24 mouse cellular contexts compared by ENCODE assay signal in genomic region chr11:85892771-85893170, GRCm38 (mm10). TPM values are rescaled to one million over a fixed set of nuclear protein-coding genes. Genes with fewer than 3 reads are reported as not detected.
DNase-seq lines count a peak whose midpoint lies in the region; ATAC-seq lines count a peak whose summit lies in the region.
"Had no signal": no experiment of that assay in that cellular context is flagged by ENCODE, and none has a peak within 500 bp of the region (broad histone marks: within the 10 kb centered on the region; RNA-seq: fewer than 3 reads in every experiment).

No protein-coding gene starts in this region.

- peaks cover 31% of the 10 kb centered on the region for H3K4me1 ChIP-seq in lung, embryonic 15.5 days
- H3K4me1 ChIP-seq in embryonic facial prominence, embryonic 10.5 days: peaks cover 59% of the 10 kb centered on the region
- peaks cover 50% of the 10 kb centered on the region for H3K4me1 ChIP-seq in limb, embryonic 15.5 days

- H3K27ac ChIP-seq in lung, embryonic 15.5 days: peak overlapping the region; percentile 89
- H3K27ac ChIP-seq in embryonic facial prominence, embryonic 10.5 days (replicated peaks): no peak overlapping the region
- H3K27ac ChIP-seq in limb, embryonic 15.5 days: no peak overlapping the region
- H3K27ac ChIP-seq: embryonic facial prominence, embryonic 13.5 days; gastrocnemius, adult 2 months; hindbrain, embryonic 15.5 days; intestine, embryonic 15.5 days; layer of hippocampus, adult 2 months; liver, embryonic 12.5 days; stomach, embryonic 15.5 days had no signal

- no peak for ATAC-seq in lung, embryonic 15.5 days (ENCODE audit: borderline replicate concordance, extremely low read depth, low FRiP score, low TSS enrichment)
- no peak for ATAC-seq in limb, embryonic 15.5 days (ENCODE audit: insufficient number of reproducible peaks, low FRiP score, low TSS enrichment, low read depth)
- ATAC-seq: forebrain, embryonic 14.5 days; intestine, embryonic 15.5 days; liver, embryonic 12.5 days had no signal

- WGBS in lung, embryonic 15.5 days: 5% methylated on average over 6 of the region's 6 CpGs
- WGBS in embryonic facial prominence, embryonic 10.5 days: 2% methylated on average over 6 of the region's 6 CpGs
- WGBS in limb, embryonic 15.5 days: 16% methylated on average over 6 of the region's 6 CpGs

- H3K36me3 ChIP-seq in lung, embryonic 15.5 days: peaks cover 3% of the 10 kb centered on the region; the same call in 1 of the 2 replicates
- no peaks in the 10 kb centered on the region for H3K36me3 ChIP-seq in embryonic facial prominence, embryonic 10.5 days (replicated peaks)
- H3K36me3 ChIP-seq in limb, embryonic 15.5 days: no peaks in the 10 kb centered on the region
- H3K36me3 ChIP-seq: embryonic facial prominence, embryonic 13.5 days; hindbrain, embryonic 15.5 days; intestine, embryonic 15.5 days; liver, embryonic 12.5 days; stomach, embryonic 15.5 days had no signal

- H3K27me3 ChIP-seq in lung, embryonic 15.5 days: peaks cover 72% of the 10 kb centered on the region
- peaks cover 100% of the 10 kb centered on the region for H3K27me3 ChIP-seq in embryonic facial prominence, embryonic 10.5 days (replicated peaks; ENCODE audit: low read depth, poor library complexity, severe bottlenecking)
- peaks cover 66% of the 10 kb centered on the region for H3K27me3 ChIP-seq in limb, embryonic 15.5 days

- H3K9ac ChIP-seq in lung, embryonic 15.5 days: peak overlapping the region; percentile 67; the same call in 1 of the 2 replicates
- no peak overlapping the region for H3K9ac ChIP-seq in limb, embryonic 15.5 days
- H3K9ac ChIP-seq: embryonic facial prominence, embryonic 13.5 days; hindbrain, embryonic 15.5 days; intestine, embryonic 15.5 days; liver, embryonic 12.5 days; stomach, embryonic 15.5 days had no signal

- peak overlapping the region; percentile 67 for H3K4me2 ChIP-seq in lung, embryonic 15.5 days
- H3K4me2 ChIP-seq in limb, embryonic 15.5 days: peak overlapping the region; percentile 6; the same call in 1 of the 2 replicates
- H3K4me2 ChIP-seq: embryonic facial prominence, embryonic 13.5 days; hindbrain, embryonic 15.5 days; intestine, embryonic 15.5 days; liver, embryonic 12.5 days; stomach, embryonic 15.5 days had no signal

- no peaks in the 10 kb centered on the region for H3K9me3 ChIP-seq in lung, embryonic 15.5 days
- H3K9me3 ChIP-seq in embryonic facial prominence, embryonic 10.5 days: no peaks in the 10 kb centered on the region
- no peaks in the 10 kb centered on the region for H3K9me3 ChIP-seq in limb, embryonic 15.5 days
- H3K9me3 ChIP-seq: embryonic facial prominence, embryonic 13.5 days; hindbrain, embryonic 15.5 days; intestine, embryonic 15.5 days; liver, embryonic 12.5 days; stomach, embryonic 15.5 days had no signal

- DNase-seq in embryo, embryonic 10.5 days (ENCODE audit: low spot score): peak; percentile 31
- DNase-seq in embryo, embryonic 10 days (ENCODE audit: low spot score): no peak
- DNase-seq in lung, postnatal 25 days (ENCODE audit: low spot score): no peak
- DNase-seq in embryonic facial prominence, embryonic 10.5 days (ENCODE audit: low spot score): peak; percentile 28
- no peak for DNase-seq in urinary bladder, postnatal 10 days (ENCODE audit: low spot score)
- DNase-seq: adrenal gland, postnatal 25 days; cerebellum, adult 9-10 months; gastrocnemius, adult 2 months; kidney, adult 9 months; kidney, postnatal 14 days; lung, postnatal 14 days; thymus, postnatal 25 days had no signal

- H3K4me3 ChIP-seq in lung, embryonic 15.5 days: peak overlapping the region; percentile 61
- H3K4me3 ChIP-seq in embryonic facial prominence, embryonic 10.5 days: no peak overlapping the region
- H3K4me3 ChIP-seq in limb, embryonic 15.5 days: no peak overlapping the region
- H3K4me3 ChIP-seq: embryonic facial prominence, embryonic 13.5 days; erythroblast, embryonic 14.5 days; gastrocnemius, adult 2 months; hindbrain, embryonic 15.5 days; intestine, embryonic 15.5 days; layer of hippocampus, adult 2 months; liver, embryonic 12.5 days; stomach, embryonic 15.5 days had no signal

RNA-seq across cellular contexts. Expression of gene Tbx4, which starts 6.5 kb away (rescaled TPM):
- polyA plus RNA-seq in lung, embryonic 15.5 days (2015; fragmentation: Nextera tagmentation; extraction: Ambion mirVana): 78.8 and 81.3 TPM in 2 replicates
- polyA plus RNA-seq in embryonic facial prominence, embryonic 10.5 days (2016; fragmentation: Nextera tagmentation; extraction: Ambion mirVana): 1.0 and 1.4 TPM in 2 replicates
- 14.9 and 21.9 TPM in 2 replicates for polyA plus RNA-seq in limb, embryonic 15.5 days (2015; fragmentation: Nextera tagmentation; extraction: Ambion mirVana)
- polyA plus RNA-seq: erythroblast, embryonic 14.5 days had no signal

RNA-seq across cellular contexts. Expression of gene Gm11444, which starts 42.6 kb away (rescaled TPM):
- polyA plus RNA-seq in lung, embryonic 15.5 days (2015; fragmentation: Nextera tagmentation; extraction: Ambion mirVana): 0.62 TPM in 1 of 2 replicates, not detected in the other
- polyA plus RNA-seq in embryonic facial prominence, embryonic 10.5 days (2016; fragmentation: Nextera tagmentation; extraction: Ambion mirVana): not detected in 2 replicates
- polyA plus RNA-seq in limb, embryonic 15.5 days (2015; fragmentation: Nextera tagmentation; extraction: Ambion mirVana): not detected in 2 replicates
- polyA plus RNA-seq: embryonic facial prominence, embryonic 13.5 days; erythroblast, embryonic 14.5 days; forebrain, embryonic 14.5 days; frontal cortex, adult 2 months; heart, embryonic 14.5 days; hindbrain, embryonic 15.5 days; intestine, embryonic 15.5 days; liver, embryonic 12.5 days; stomach, embryonic 15.5 days had no signal

Comparison
In these comparisons a context has a peak if more than half of its experiments do, and no peak if none do; other contexts are left out.
1. DNase-seq: peak in embryo, embryonic 10.5 days (single experiment) and embryonic facial prominence, embryonic 10.5 days (single experiment); none in embryo, embryonic 10 days (single experiment), lung, postnatal 25 days (single experiment) and urinary bladder, postnatal 10 days (single experiment).